Mouse (Mus musculus) forebrain, embryonic 15.5 days (tissue): ENCODE measurements around the gene Slc17a3. TPM values are rescaled to one million over a fixed set of nuclear protein-coding genes. Genes with fewer than 3 reads are reported as not detected.

Experiments
- ATAC-seq: fragments of 200-750 bp; cut with Nextera tagmentation; replicated peaks from 2 replicates; pipeline ENCODE4 v1.8.0; 2017; ENCODE audit warnings: mild to moderate bottlenecking, moderate TSS enrichment, moderate library complexity
- H3K27ac ChIP-seq: fragments of 300-500 bp; sonication (generic); replicated peaks from 2 replicates; pipeline ENCODE4 v1.5.1; 2015; ENCODE audit warnings: mild to moderate bottlenecking, inconsistent platforms
- H3K27me3 ChIP-seq: fragments of 300-500 bp; sonication (generic); 2 replicates; pipeline ENCODE4 v1.6.1; 2015; ENCODE audit warnings: inconsistent platforms
- H3K36me3 ChIP-seq: fragments of 300-500 bp; sonication (generic); 2 replicates; pipeline ENCODE4 v1.6.1; 2015; ENCODE audit warnings: mild to moderate bottlenecking, inconsistent platforms
- H3K4me1 ChIP-seq: fragments of 300-500 bp; sonication (generic); 2 replicates; pipeline ENCODE4 v1.6.1; 2015; ENCODE audit warnings: inconsistent platforms
- H3K4me2 ChIP-seq: fragments of 300-500 bp; sonication (generic); replicated peaks from 2 replicates; pipeline ENCODE4 v1.6.1; 2015; ENCODE audit warnings: mild to moderate bottlenecking, inconsistent platforms
- H3K4me3 ChIP-seq: fragments of 300-500 bp; sonication (generic); 2 replicates; pipeline ENCODE4 v1.5.1; 2015; ENCODE audit warnings: mild to moderate bottlenecking, inconsistent platforms
- H3K9ac ChIP-seq: fragments of 300-500 bp; sonication (generic); replicated peaks from 2 replicates; pipeline ENCODE4 v1.6.1; 2015; ENCODE audit warnings: mild to moderate bottlenecking, inconsistent platforms
- H3K9me3 ChIP-seq: fragments of 300-500 bp; sonication (generic); 2 replicates; pipeline ENCODE4 v1.6.1; 2016; ENCODE audit warnings: inconsistent platforms
- WGBS: fragments of 180-500 bp; shearing (Covaris S2); methylation state at CpG from one replicate; pipeline ENCODE4 v1.1.7; 2015; ENCODE audit warnings: mixed read lengths; 5-methylcytosine and 5-hydroxymethylcytosine counted together
- polyA plus RNA-seq: library from polyadenylated mRNA; unstranded; fragments of >200 nt; fragmentation: Nextera tagmentation; extraction: Ambion mirVana; gene quantifications from 2 replicates; pipeline ENCODE4 v1.2.1, GENCODE M21; 2015

The Slc17a3 gene
- polyA plus RNA-seq, 1 experiment from 2014 or later, result not detected

GRCm38 (mm10) chr13:23879636-23880035 lies 40.4 kb downstream of the Slc17a3 start:
- 86% methylated on average over 5 of the region's 5 CpGs for WGBS
- H3K27me3 ChIP-seq, result no peaks in the 10 kb centered on the region
- no peak overlapping the region for H3K27ac ChIP-seq
- H3K4me2 ChIP-seq, result no peak overlapping the region
- H3K4me3 ChIP-seq, result no peak overlapping the region
- H3K36me3 ChIP-seq, result no peaks in the 10 kb centered on the region
- H3K4me1 ChIP-seq, result no peaks in the 10 kb centered on the region
- no peak for ATAC-seq
- no peak overlapping the region for H3K9ac ChIP-seq
- no peaks in the 10 kb centered on the region for H3K9me3 ChIP-seq

- Histone ChIP-seq H3K4me3 (no peak overlapping the region), H3K36me3 (no peaks in the 10 kb centered on the region), H3K9ac (no peak overlapping the region), H3K9me3 (no peaks in the 10 kb centered on the region), H3K4me2 (no peak overlapping the region), H3K4me1 (no peaks in the 10 kb centered on the region), H3K27me3 (no peaks in the 10 kb centered on the region), H3K27ac (no peak overlapping the region)
- 0 out of 2 replicates have a peak, but pooled peaks have one; percentile 48 for ATAC-seq
- WGBS, result 32% methylated on average over 2 of the region's 2 CpGs
Observed at GRCm38 (mm10) chr13:23885540-23885939, 46.3 kb downstream of the Slc17a3 start.

GRCm38 (mm10) chr13:23887026-23887725 lies 47.9 kb downstream of the Slc17a3 start:
- no peak overlapping the region for H3K4me2 ChIP-seq
- no peak overlapping the region for H3K9ac ChIP-seq
- WGBS, result 87% methylated on average over 3 of the region's 3 CpGs
- H3K36me3 ChIP-seq, result no peaks in the 10 kb centered on the region
- no peak for ATAC-seq
- H3K9me3 ChIP-seq, result no peaks in the 10 kb centered on the region
- no peak overlapping the region for H3K27ac ChIP-seq
- no peak overlapping the region for H3K4me3 ChIP-seq
- no peaks in the 10 kb centered on the region for H3K27me3 ChIP-seq
- H3K4me1 ChIP-seq, result no peaks in the 10 kb centered on the region

DNA sequence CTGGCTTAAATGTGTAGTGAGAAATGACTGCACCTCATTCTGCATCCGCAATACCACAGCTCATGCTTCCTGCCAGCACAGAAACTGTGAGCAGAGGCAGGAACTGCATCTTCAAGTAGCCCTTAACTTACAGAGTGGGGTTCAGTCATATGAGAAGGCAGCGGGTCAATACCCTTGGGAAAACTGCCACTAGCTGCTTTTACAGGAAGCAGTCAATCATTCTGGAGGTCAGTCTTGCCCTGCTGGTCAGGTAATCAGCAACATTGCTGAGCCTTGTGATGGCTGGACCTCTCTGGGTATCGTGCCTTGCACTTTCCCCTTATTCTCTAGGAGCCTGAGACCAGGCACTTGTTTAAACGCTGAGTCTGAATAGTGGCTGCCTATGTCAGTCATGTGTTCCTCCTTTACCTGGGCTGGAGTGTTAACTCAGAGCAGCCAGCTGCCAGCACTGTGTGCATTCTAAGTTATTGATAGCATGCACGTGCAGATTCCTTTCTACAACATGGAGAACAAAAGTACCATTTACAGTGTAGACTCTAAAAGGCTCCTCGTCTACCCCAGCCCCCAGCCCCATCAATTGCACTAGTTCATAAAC lies 49.9 kb downstream of the Slc17a3 start:
- no peaks in the 10 kb centered on the region for H3K36me3 ChIP-seq
- 74% methylated on average over 6 of the region's 6 CpGs for WGBS
- H3K27ac ChIP-seq, result no peak overlapping the region
- H3K9ac ChIP-seq, result no peak overlapping the region
- H3K27me3 ChIP-seq, result no peaks in the 10 kb centered on the region
- peaks cover 5% of the 10 kb centered on the region; the same call in 1 of the 2 replicates for H3K4me1 ChIP-seq
- no peak overlapping the region for H3K4me2 ChIP-seq
- no peak overlapping the region for H3K4me3 ChIP-seq
- no peaks in the 10 kb centered on the region for H3K9me3 ChIP-seq
- no peak for ATAC-seq

DNA sequence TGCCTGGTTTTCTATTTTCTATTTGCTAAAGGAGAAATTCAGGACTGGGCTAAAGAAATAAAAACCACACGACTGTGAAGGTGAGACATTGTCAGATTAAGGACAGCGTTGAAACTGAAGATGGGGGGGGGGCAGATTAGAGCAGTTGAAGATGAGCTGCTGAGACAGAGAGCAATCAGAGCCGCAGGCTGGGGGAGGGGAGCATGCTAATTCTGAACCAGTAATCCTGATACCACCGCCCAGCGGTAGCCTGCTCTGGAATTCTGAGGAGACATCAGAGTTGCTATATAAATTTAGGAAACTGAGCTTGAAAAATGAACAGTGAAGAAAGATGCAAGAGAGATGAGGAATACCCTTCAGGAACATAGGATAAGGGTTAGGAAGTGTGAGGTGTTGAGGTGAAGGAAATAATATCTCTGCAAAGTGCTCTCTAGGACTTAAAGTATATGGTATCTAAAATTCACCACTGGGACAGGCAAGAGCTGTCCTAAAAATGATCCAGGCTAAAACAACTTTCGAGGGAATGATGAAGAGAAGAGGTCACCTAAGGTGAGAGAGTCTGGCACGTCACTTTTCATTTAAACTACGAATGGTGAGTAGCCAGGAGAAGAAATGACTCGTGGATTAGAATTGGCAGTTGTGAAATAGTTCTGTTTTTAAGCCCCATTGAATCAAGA lies 53.5 kb downstream of the Slc17a3 start:
- no peak for ATAC-seq
- no peak overlapping the region for H3K9ac ChIP-seq

DNA sequence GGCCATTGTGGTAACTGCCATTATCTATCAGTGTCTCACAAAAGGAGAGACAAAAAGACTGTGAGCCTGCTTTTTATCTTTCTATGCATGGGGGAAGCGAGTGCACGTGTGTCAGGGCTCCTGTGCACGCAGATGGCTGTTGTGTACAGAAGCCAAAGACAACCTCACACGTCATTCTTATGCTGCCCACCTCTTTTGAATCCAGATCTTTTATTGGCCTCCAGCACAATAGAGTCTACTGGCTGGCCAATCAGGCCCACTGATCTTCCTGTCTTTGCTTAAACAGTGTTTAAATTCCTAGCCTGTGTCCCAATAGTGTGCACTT lies 54.0 kb downstream of the Slc17a3 start:
- H3K36me3 ChIP-seq, result no peaks in the 10 kb centered on the region
- no peaks in the 10 kb centered on the region for H3K27me3 ChIP-seq
- no peak overlapping the region for H3K4me2 ChIP-seq
- H3K4me1 ChIP-seq, result peaks cover 5% of the 10 kb centered on the region; the same call in 1 of the 2 replicates
- peak; percentile 60; the same call in 1 of the 2 replicates for ATAC-seq
- 10% methylated on average over 4 of the region's 4 CpGs for WGBS
- no peak overlapping the region for H3K4me3 ChIP-seq
- no peak overlapping the region for H3K9ac ChIP-seq
- H3K27ac ChIP-seq, result no peak overlapping the region
- no peaks in the 10 kb centered on the region for H3K9me3 ChIP-seq

More for the DNA sequence above, 53.5 kb downstream of the Slc17a3 start:
- WGBS, result 15% methylated on average over 9 of the region's 9 CpGs
- H3K36me3 ChIP-seq, result no peaks in the 10 kb centered on the region
- no peak overlapping the region for H3K27ac ChIP-seq
- peaks cover 5% of the 10 kb centered on the region; the same call in 1 of the 2 replicates for H3K4me1 ChIP-seq
- H3K9me3 ChIP-seq, result no peaks in the 10 kb centered on the region
- no peak overlapping the region for H3K4me2 ChIP-seq
- no peaks in the 10 kb centered on the region for H3K27me3 ChIP-seq
- H3K4me3 ChIP-seq, result no peak overlapping the region

- no peak for ATAC-seq
- Histone ChIP-seq H3K27ac (no peak overlapping the region), H3K36me3 (no peaks in the 10 kb centered on the region), H3K9ac (no peak overlapping the region), H3K4me3 (no peak overlapping the region), H3K9me3 (no peaks in the 10 kb centered on the region), H3K27me3 (no peaks in the 10 kb centered on the region), H3K4me1 (peaks cover 1% of the 10 kb centered on the region; the same call in 1 of the 2 replicates), H3K4me2 (no peak overlapping the region)
- WGBS, result 47% methylated on average over 6 of the region's 6 CpGs
Observed at GRCm38 (mm10) chr13:23898242-23898641, 59.0 kb downstream of the Slc17a3 start.

- H3K4me1 ChIP-seq, result no peaks in the 10 kb centered on the region
- H3K4me2 ChIP-seq, result no peak overlapping the region
- no peak overlapping the region for H3K27ac ChIP-seq
- H3K27me3 ChIP-seq, result no peaks in the 10 kb centered on the region
- H3K4me3 ChIP-seq, result no peak overlapping the region
- no peaks in the 10 kb centered on the region for H3K9me3 ChIP-seq
- WGBS, result 95% methylated on average over 5 of the region's 5 CpGs
- no peaks in the 10 kb centered on the region for H3K36me3 ChIP-seq
- H3K9ac ChIP-seq, result no peak overlapping the region
- no peak for ATAC-seq
Observed at GRCm38 (mm10) chr13:23906906-23907305, 67.7 kb downstream of the Slc17a3 start.

- H3K27me3 ChIP-seq, result no peaks in the 10 kb centered on the region
- H3K9me3 ChIP-seq, result no peaks in the 10 kb centered on the region
- no peak overlapping the region for H3K4me3 ChIP-seq
- ATAC-seq, result no peak
- no peaks in the 10 kb centered on the region for H3K4me1 ChIP-seq
- WGBS, result 86% methylated on average over 5 of the region's 5 CpGs
- no peak overlapping the region for H3K27ac ChIP-seq
- H3K4me2 ChIP-seq, result no peak overlapping the region
- no peaks in the 10 kb centered on the region for H3K36me3 ChIP-seq
- no peak overlapping the region for H3K9ac ChIP-seq
Observed at GRCm38 (mm10) chr13:23910121-23910520, 70.9 kb downstream of the Slc17a3 start.

Other genes with a start within 250 kb of the Slc17a3 start
- 1.9 and 2.5 TPM in 2 replicates for gene Hist1h2be, start 218.3 kb upstream of the Slc17a3 start, polyA plus RNA-seq
- 11.6 and 13.7 TPM in 2 replicates for gene Hist1h1e, start 216.9 kb upstream of the Slc17a3 start, polyA plus RNA-seq
- gene Hist1h2ac, start 155.5 kb upstream of the Slc17a3 start, polyA plus RNA-seq, result 1.0 and 1.1 TPM in 2 replicates
- 33.7 and 35.6 TPM in 2 replicates for gene Hist1h2bc, start 155.2 kb upstream of the Slc17a3 start, polyA plus RNA-seq
- 0.20 TPM in 1 of 2 replicates, not detected in the other for gene Hist1h1t, start 143.6 kb upstream of the Slc17a3 start, polyA plus RNA-seq
- 3.7 and 4.4 TPM in 2 replicates for gene Hist1h4c, start 141.0 kb upstream of the Slc17a3 start, polyA plus RNA-seq
- 2.0 and 3.4 TPM in 2 replicates for gene Hfe, start 128.6 kb upstream of the Slc17a3 start, polyA plus RNA-seq
- gene Hist1h1c, start 100.6 kb upstream of the Slc17a3 start, polyA plus RNA-seq, result 22.8 and 24.6 TPM in 2 replicates
- 3.9 and 4.1 TPM in 2 replicates for gene Hist1h3c, start 93.8 kb upstream of the Slc17a3 start, polyA plus RNA-seq
- 1.8 and 2.0 TPM in 2 replicates for gene Hist1h2bb, start 92.7 kb upstream of the Slc17a3 start, polyA plus RNA-seq
- gene Hist1h2ab, start 88.3 kb upstream of the Slc17a3 start, polyA plus RNA-seq, result 26.0 and 31.2 TPM in 2 replicates
- 7.9 and 11.7 TPM in 2 replicates for gene Hist1h3b, start 87.2 kb upstream of the Slc17a3 start, polyA plus RNA-seq
- gene Hist1h4b, start 82.4 kb upstream of the Slc17a3 start, polyA plus RNA-seq, result 2.8 and 3.8 TPM in 2 replicates
- 0.38 TPM in 1 of 2 replicates, not detected in the other for gene Hist1h4a, start 78.2 kb upstream of the Slc17a3 start, polyA plus RNA-seq
- gene Hist1h3a, start 77.0 kb upstream of the Slc17a3 start, polyA plus RNA-seq, result 2.7 and 3.2 TPM in 2 replicates
- gene Hist1h1a, start 75.8 kb upstream of the Slc17a3 start, polyA plus RNA-seq, result 1.5 TPM in 2 replicates
- gene Trim38, start 69.5 kb upstream of the Slc17a3 start, polyA plus RNA-seq, result 0.11 TPM in 1 of 2 replicates, not detected in the other
- not detected in 2 replicates for gene Slc17a2, start 32.4 kb upstream of the Slc17a3 start, polyA plus RNA-seq
- not detected in 2 replicates for gene Slc17a1, start 28.3 kb downstream of the Slc17a3 start, polyA plus RNA-seq
- gene Slc17a4, start 75.6 kb downstream of the Slc17a3 start, polyA plus RNA-seq, result not detected in 2 replicates
- not detected in 2 replicates for gene Hist1h2ba, start 94.7 kb downstream of the Slc17a3 start, polyA plus RNA-seq
- not detected in 2 replicates for gene Hist1h2aa, start 95.0 kb downstream of the Slc17a3 start, polyA plus RNA-seq
- 1.6 and 3.9 TPM in 2 replicates for gene Scgn, start 151.8 kb downstream of the Slc17a3 start, polyA plus RNA-seq